Mouse (Mus musculus) thymus, adult 18-20 months (tissue): ENCODE results near the gene Chd5.

Experiments
- DNase-seq, 2 experiments: peaks; one replicate each; pipeline ENCODE4 v3.0.0; 2022; ENCODE audit warnings: mixed read lengths in 2 of 2

Gene Chd5

GRCm38 (mm10) chr4:152359700-152360099, 21.2 kb downstream of the Chd5 start:
- no peak for DNase-seq

DNA sequence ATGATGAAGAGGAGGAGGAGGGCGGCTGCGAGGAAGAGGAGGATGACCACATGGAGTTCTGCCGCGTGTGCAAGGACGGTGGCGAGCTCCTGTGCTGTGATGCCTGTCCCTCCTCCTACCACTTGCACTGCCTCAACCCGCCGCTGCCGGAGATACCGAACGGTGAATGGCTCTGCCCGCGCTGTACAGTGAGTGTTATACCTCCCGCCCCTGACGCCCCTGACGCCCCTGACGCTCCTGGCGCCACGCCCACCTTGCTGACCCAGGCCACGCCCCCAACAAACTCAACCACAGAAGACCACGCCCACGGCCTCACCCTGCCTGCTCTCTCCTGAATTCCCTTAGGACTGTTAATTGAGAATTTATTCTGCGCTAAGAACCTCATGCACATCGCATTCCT, 22.4 kb downstream of the Chd5 start:
- DNase-seq = peak in 1 of 2 experiments; percentile 12

DNA sequence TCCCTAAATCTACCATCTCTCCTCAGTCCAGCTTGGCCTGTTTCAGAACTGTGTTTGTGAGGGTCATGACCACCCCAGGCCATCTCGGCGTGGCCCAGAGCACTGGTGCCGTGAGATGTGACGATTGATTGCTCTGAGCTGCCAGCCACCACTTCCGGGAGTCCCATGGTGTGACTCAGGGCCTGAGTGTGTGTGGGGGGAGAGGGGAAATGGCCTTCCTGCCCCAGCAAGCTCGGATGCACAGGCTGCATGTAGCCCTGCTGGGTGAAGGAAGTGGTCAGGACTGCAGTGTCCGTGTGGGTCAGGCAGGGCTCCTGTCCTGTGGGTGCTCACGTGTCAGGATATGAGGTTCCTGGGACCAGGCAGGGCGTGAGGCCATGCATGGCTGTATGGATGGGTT, 23.7 kb downstream of the Chd5 start:
- no peak for DNase-seq

DNA sequence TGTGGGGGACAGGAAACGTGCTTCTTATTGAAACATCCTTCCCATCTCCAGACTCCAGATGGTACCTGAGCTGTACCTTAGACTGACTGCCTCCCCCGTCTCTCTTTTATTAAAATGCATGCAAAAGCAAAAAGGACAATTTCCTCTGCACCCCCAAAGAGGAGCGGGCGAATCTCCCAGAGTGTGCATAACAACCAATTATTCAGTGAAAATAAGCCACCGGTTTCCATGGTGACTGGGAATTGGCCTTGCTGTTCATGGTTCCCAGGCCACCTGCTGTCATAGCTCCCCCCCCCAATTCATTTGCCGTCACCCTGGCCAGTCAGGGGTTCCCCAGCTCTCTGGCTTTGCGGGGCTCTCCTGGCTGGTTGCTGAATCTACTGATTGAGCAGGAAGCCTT, 26.8 kb downstream of the Chd5 start:
- no peak for DNase-seq

GRCm38 (mm10) chr4:152382528-152383252, 44.2 kb downstream of the Chd5 start:
- DNase-seq = no peak

GRCm38 (mm10) chr4:152385644-152386043, 47.2 kb downstream of the Chd5 start:
- no peak for DNase-seq

- DNase-seq = no peak
These were observed 53.7 kb downstream of the Chd5 start for GRCm38 (mm10) chr4:152392192-152392591.

GRCm38 (mm10) chr4:152392627-152393026, 54.2 kb downstream of the Chd5 start:
- DNase-seq = no peak

GRCm38 (mm10) chr4:152398926-152399325, 60.5 kb downstream of the Chd5 start:
- DNase-seq = no peak

DNA sequence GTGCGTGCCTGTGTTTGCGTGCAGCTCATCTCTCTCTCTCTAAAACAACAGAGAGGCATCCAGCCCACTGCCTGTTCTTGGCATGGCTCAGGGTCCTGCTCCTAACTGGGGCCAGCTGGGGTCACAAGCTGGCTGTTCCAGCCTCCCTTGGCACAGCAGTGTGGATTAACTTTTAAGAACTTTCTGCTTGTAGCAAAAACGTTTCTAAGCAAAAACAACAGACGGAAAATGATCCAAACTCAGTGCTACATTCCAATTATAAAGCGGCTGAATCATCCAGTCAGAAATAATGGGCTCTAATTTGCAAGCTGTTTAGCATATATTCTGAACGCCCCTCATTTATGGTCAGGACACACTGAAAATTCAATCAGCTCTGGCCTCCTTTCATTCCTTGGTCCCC, 66.7 kb downstream of the Chd5 start:
- no peak for DNase-seq

GRCm38 (mm10) chr4:152405671-152406201, 67.3 kb downstream of the Chd5 start:
- DNase-seq = no peak

GRCm38 (mm10) chr4:152406531-152406930, 68.1 kb downstream of the Chd5 start:
- DNase-seq = no peak

DNA sequence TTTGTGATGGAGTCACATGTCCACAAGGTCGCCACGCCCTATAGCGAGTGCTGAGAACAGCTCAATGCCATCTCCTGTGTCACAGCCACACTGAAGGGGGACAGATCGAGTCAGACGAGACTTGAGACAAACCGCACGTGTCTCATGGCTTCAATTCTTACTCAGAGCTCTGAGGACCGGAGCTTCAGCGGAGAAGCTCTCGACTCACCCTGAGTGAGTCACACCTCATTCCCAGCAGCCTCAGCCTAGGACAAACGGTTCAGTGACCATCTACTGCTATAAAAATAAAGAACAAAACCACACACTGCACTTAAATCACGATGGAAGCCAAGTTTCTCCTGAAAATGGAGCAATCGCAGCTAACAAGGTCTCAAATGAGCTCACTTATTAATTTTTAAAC, 72.5 kb downstream of the Chd5 start:
- no peak for DNase-seq

GRCm38 (mm10) chr4:152412524-152413080, 74.2 kb downstream of the Chd5 start:
- no peak for DNase-seq

DNA sequence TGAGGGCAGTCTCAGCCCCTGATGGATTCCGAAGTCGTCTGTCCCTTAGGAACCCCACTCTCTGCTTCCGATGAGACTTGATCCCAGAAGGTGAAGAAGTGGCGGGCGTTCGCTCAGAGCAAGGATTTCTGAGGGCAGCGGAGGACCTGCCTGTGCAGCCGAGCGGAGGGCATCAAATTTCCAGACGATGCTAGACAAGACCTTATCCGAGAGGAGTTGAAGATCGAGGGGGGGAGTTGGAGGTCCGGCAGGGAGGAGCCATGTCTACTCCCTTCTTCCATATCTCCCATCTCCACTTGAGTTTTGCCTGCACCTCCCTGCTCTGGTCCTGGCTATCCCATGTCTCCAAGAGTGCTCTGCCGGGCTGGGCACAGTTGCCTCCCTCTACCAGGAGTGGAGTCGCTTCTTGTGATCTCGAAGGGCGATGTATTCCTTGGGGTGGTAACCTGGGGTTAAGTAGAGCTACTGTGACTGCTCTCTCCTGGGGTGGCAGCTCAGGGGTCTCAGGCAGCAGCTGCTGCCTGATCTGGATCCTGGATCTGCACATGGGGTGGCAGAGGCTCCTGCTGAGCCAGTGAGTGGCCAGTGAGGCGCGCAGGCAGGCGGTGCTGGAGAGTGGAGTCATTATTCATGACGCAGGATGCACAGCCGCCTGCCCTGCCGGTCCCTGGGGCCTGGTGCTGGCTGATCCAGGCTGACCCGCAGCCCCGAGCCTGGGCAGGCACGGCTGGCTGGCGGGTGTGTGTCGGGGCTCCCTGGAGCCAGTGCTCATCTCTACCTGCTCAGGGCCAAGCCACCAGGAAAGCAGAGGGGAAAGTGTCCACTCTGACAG, 80.0 kb downstream of the Chd5 start:
- no peak for DNase-seq

DNA sequence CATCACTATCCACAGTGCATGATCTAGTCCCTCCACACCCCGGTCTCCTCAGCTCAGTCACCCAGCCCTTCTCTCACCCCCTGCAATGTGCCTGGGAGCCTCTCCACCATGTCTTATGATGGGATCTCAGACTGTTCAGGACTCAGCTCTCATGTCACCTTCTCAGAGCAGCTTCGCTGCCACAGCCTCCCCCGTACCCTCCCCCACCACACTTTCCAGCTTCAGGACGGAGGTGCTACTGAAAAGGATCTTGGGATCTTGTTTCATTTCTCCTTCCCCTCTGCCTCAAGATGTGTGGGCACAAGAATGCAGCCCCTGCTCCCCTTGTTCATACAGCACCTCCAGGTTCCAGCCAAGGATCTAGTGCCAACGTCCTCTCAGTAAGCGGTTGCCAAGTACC, 85.1 kb downstream of the Chd5 start:
- no peak for DNase-seq

- no peak for DNase-seq
These were observed 85.9 kb downstream of the Chd5 start for GRCm38 (mm10) chr4:152424341-152424740.

- DNase-seq = no peak
These were observed 86.5 kb downstream of the Chd5 start for GRCm38 (mm10) chr4:152424922-152425321.

DNA sequence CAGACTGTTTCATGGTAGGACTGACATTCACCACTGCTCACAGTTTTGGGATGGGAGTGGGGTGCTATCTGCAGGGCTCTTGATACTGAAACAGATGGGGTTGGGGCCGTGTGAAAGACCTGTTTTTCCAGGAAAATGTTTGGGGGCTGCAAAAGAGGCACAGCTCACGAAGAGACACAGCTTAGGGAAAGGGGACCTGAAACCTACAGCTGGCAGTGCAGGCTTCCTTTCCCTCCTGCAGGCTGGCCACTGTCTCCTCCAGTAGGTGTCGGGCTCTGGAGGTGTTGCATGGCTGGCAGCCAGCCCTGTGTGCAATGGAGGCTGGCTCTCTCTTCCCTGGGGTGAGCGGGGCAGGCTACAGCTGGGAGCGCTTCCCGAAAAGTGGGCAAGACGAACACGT, 89.8 kb downstream of the Chd5 start:
- DNase-seq = no peak

GRCm38 (mm10) chr4:152432308-152432707, 93.9 kb downstream of the Chd5 start:
- no peak for DNase-seq

DNA sequence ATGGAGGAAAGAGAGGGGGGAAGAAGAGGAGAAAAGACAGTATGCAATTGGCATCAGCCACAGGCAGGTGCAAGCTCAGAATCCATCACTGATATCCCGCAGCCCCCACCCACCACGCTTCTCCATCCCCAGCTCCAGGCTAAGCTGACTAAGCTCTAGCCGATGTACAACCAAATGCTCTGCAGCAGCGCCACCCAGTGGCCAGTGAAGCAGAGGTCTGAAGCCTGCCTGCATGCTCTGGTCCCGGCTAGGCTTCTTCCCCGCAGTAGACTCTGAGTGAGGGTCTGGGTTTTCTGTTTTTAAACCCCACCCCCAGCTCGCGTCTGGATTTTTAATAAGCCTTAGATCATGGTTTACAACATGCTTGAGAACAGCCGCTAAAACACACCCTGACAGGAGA, 96.4 kb downstream of the Chd5 start:
- peak in 1 of 2 experiments; percentile 35 for DNase-seq

GRCm38 (mm10) chr4:152435255-152435654, 96.8 kb downstream of the Chd5 start:
- peak in 1 of 2 experiments; percentile 13 for DNase-seq
